Mouse (Mus musculus): ENCODE data around the gene Gapdhs. TPM values are rescaled to one million over a fixed set of nuclear protein-coding genes. Genes with fewer than 3 reads are reported as not detected.
"Not testable (repeated sequence)": the region's sequence is repeated elsewhere in the genome, so short reads cannot be mapped to it uniquely, and the experiment has no call there.

Gapdhs gene
- not detected in 2 replicates for polyA plus RNA-seq (2015; fragmentation: Nextera tagmentation; extraction: Ambion mirVana)

GRCm38 (mm10) chr7:30743617-30744016 is at the start of gene Gapdhs:
Gapdhs (minus strand) TSS chr7:30743681.
- not testable (repeated sequence) for H3K36me3 ChIP-seq (replicated peaks); H3K4me2 ChIP-seq; H3K4me1 ChIP-seq (replicated peaks); H3K4me3 ChIP-seq (replicated peaks); ATAC-seq (ENCODE audit: insufficient read depth); H3K9ac ChIP-seq; H3K27ac ChIP-seq (replicated peaks); H3K9me3 ChIP-seq (replicated peaks); H3K27me3 ChIP-seq
- 58% methylated on average over 4 of the region's 4 CpGs for WGBS (ENCODE audit: insufficient replicate concordance)

- ATAC-seq (ENCODE audit: insufficient read depth) = no peak
- Histone ChIP-seq H3K36me3 (replicated peaks) (no peaks in the 10 kb centered on the region), H3K4me1 (replicated peaks) (no peaks in the 10 kb centered on the region), H3K9me3 (replicated peaks) (no peaks in the 10 kb centered on the region), H3K4me2 (no peak overlapping the region), H3K27ac (replicated peaks) (no peak overlapping the region), H3K4me3 (replicated peaks) (no peak overlapping the region), H3K27me3 (no peaks in the 10 kb centered on the region), H3K9ac (no peak overlapping the region)
- 20% methylated on average over 9 of the region's 9 CpGs for WGBS (ENCODE audit: insufficient replicate concordance)
These were observed 48.4 kb upstream of the Gapdhs start for GRCm38 (mm10) chr7:30791921-30792320.

GRCm38 (mm10) chr7:30790141-30790540 is 46.7 kb upstream of the Gapdhs start:
- WGBS (ENCODE audit: insufficient replicate concordance) = 58% methylated on average over 10 of the region's 10 CpGs
- H3K27ac ChIP-seq (replicated peaks) = no peak overlapping the region

GRCm38 (mm10) chr7:30787377-30788022 is 44.0 kb upstream of the Gapdhs start, which contains the start of gene Krtdap:
Krtdap (plus strand) TSS chr7:30787896.
- WGBS (ENCODE audit: insufficient replicate concordance) = 52% methylated on average over 15 of the region's 15 CpGs
- H3K27ac ChIP-seq (replicated peaks) = no peak within 1 kb of the TSS
- H3K4me2 ChIP-seq = no peak within 1 kb of the TSS

More at GRCm38 (mm10) chr7:30790141-30790540, 46.7 kb upstream of the Gapdhs start:
- Histone ChIP-seq H3K27me3 (no peaks in the 10 kb centered on the region), H3K9me3 (replicated peaks) (no peaks in the 10 kb centered on the region), H3K9ac (no peak overlapping the region), H3K36me3 (replicated peaks) (no peaks in the 10 kb centered on the region), H3K4me1 (replicated peaks) (no peaks in the 10 kb centered on the region), H3K4me2 (no peak overlapping the region), H3K4me3 (replicated peaks) (no peak overlapping the region)
- no peak for ATAC-seq (ENCODE audit: insufficient read depth)

GRCm38 (mm10) chr7:30785721-30786546 is 42.5 kb upstream of the Gapdhs start:
- H3K36me3 ChIP-seq (replicated peaks) = no peaks in the 10 kb centered on the region
- H3K4me2 ChIP-seq = no peak overlapping the region
- WGBS (ENCODE audit: insufficient replicate concordance) = 61% methylated on average over 13 of the region's 13 CpGs
- no peak overlapping the region for H3K4me3 ChIP-seq (replicated peaks)
- H3K27me3 ChIP-seq = no peaks in the 10 kb centered on the region
- ATAC-seq (ENCODE audit: insufficient read depth) = no peak
- H3K27ac ChIP-seq (replicated peaks) = no peak overlapping the region
- H3K9ac ChIP-seq = no peak overlapping the region
- no peaks in the 10 kb centered on the region for H3K9me3 ChIP-seq (replicated peaks)
- no peaks in the 10 kb centered on the region for H3K4me1 ChIP-seq (replicated peaks)

More at GRCm38 (mm10) chr7:30787377-30788022, 44.0 kb upstream of the Gapdhs start, which contains the start of gene Krtdap:
- no peaks in the 10 kb centered on the region for H3K27me3 ChIP-seq
- no peaks in the 10 kb centered on the region for H3K36me3 ChIP-seq (replicated peaks)
- H3K9ac ChIP-seq = no peak within 1 kb of the TSS
- no peaks in the 10 kb centered on the region for H3K9me3 ChIP-seq (replicated peaks)
- no peak within 1 kb of the TSS for H3K4me3 ChIP-seq (replicated peaks)
- no peak for ATAC-seq (ENCODE audit: insufficient read depth)
- H3K4me1 ChIP-seq (replicated peaks) = no peaks in the 10 kb centered on the region

- Histone ChIP-seq H3K36me3 (replicated peaks) (no peaks in the 10 kb centered on the region), H3K27me3 (no peaks in the 10 kb centered on the region), H3K27ac (replicated peaks) (no peak overlapping the region), H3K9ac (no peak overlapping the region), H3K9me3 (replicated peaks) (no peaks in the 10 kb centered on the region), H3K4me2 (no peak overlapping the region), H3K4me3 (replicated peaks) (no peak overlapping the region), H3K4me1 (replicated peaks) (no peaks in the 10 kb centered on the region)
- 55% methylated on average over 1 of the region's 1 CpGs for WGBS (ENCODE audit: insufficient replicate concordance)
- no peak for ATAC-seq (ENCODE audit: insufficient read depth)
These were observed 41.7 kb upstream of the Gapdhs start for GRCm38 (mm10) chr7:30785154-30785553.

GRCm38 (mm10) chr7:30782658-30783057 is 39.2 kb upstream of the Gapdhs start:
- Histone ChIP-seq H3K36me3 (replicated peaks) (no peaks in the 10 kb centered on the region), H3K4me2 (no peak overlapping the region), H3K27me3 (no peaks in the 10 kb centered on the region), H3K27ac (replicated peaks) (no peak overlapping the region), H3K4me1 (replicated peaks) (no peaks in the 10 kb centered on the region), H3K9me3 (replicated peaks) (no peaks in the 10 kb centered on the region), H3K9ac (no peak overlapping the region), H3K4me3 (replicated peaks) (no peak overlapping the region)
- no peak for ATAC-seq (ENCODE audit: insufficient read depth)
- WGBS (ENCODE audit: insufficient replicate concordance) = 56% methylated on average over 3 of the region's 3 CpGs

- no peak for ATAC-seq (ENCODE audit: insufficient read depth)
These were observed 38.3 kb upstream of the Gapdhs start for GRCm38 (mm10) chr7:30781792-30782191.

GRCm38 (mm10) chr7:30777911-30778310 is 34.4 kb upstream of the Gapdhs start:
- 31% methylated on average over 1 of the region's 1 CpGs for WGBS (ENCODE audit: insufficient replicate concordance)
- Histone ChIP-seq H3K4me1 (replicated peaks) (no peaks in the 10 kb centered on the region), H3K36me3 (replicated peaks) (no peaks in the 10 kb centered on the region), H3K27ac (replicated peaks) (no peak overlapping the region), H3K27me3 (no peaks in the 10 kb centered on the region), H3K4me2 (no peak overlapping the region), H3K9ac (no peak overlapping the region), H3K4me3 (replicated peaks) (no peak overlapping the region), H3K9me3 (replicated peaks) (no peaks in the 10 kb centered on the region)
- no peak for ATAC-seq (ENCODE audit: insufficient read depth)

More at GRCm38 (mm10) chr7:30781792-30782191, 38.3 kb upstream of the Gapdhs start:
- Histone ChIP-seq H3K36me3 (replicated peaks) (no peaks in the 10 kb centered on the region), H3K27ac (replicated peaks) (no peak overlapping the region), H3K4me1 (replicated peaks) (no peaks in the 10 kb centered on the region), H3K4me3 (replicated peaks) (no peak overlapping the region), H3K9me3 (replicated peaks) (no peaks in the 10 kb centered on the region), H3K4me2 (no peak overlapping the region), H3K27me3 (no peaks in the 10 kb centered on the region), H3K9ac (no peak overlapping the region)
- 40% methylated on average over 4 of the region's 4 CpGs for WGBS (ENCODE audit: insufficient replicate concordance)

GRCm38 (mm10) chr7:30777081-30777579 is 33.6 kb upstream of the Gapdhs start:
- H3K4me1 ChIP-seq (replicated peaks) = no peaks in the 10 kb centered on the region
- H3K4me3 ChIP-seq (replicated peaks) = no peak overlapping the region
- H3K4me2 ChIP-seq = no peak overlapping the region
- H3K27me3 ChIP-seq = no peaks in the 10 kb centered on the region
- H3K9ac ChIP-seq = no peak overlapping the region
- WGBS (ENCODE audit: insufficient replicate concordance) = 53% methylated on average over 7 of the region's 7 CpGs
- H3K9me3 ChIP-seq (replicated peaks) = no peaks in the 10 kb centered on the region
- no peak for ATAC-seq (ENCODE audit: insufficient read depth)
- H3K36me3 ChIP-seq (replicated peaks) = no peaks in the 10 kb centered on the region
- no peak overlapping the region for H3K27ac ChIP-seq (replicated peaks)

GRCm38 (mm10) chr7:30776104-30776503 is 32.6 kb upstream of the Gapdhs start:
- H3K36me3 ChIP-seq (replicated peaks) = no peaks in the 10 kb centered on the region
- H3K27me3 ChIP-seq = no peaks in the 10 kb centered on the region
- H3K27ac ChIP-seq (replicated peaks) = no peak overlapping the region
- no peak for ATAC-seq (ENCODE audit: insufficient read depth)
- no peak overlapping the region for H3K4me2 ChIP-seq
- H3K9me3 ChIP-seq (replicated peaks) = no peaks in the 10 kb centered on the region
- no peaks in the 10 kb centered on the region for H3K4me1 ChIP-seq (replicated peaks)
- WGBS (ENCODE audit: insufficient replicate concordance) = 66% methylated on average over 9 of the region's 9 CpGs
- no peak overlapping the region for H3K4me3 ChIP-seq (replicated peaks)
- no peak overlapping the region for H3K9ac ChIP-seq

Data from liver, embryonic 15.5 days (tissue).